Mouse (Mus musculus) thymus, adult 2 months (tissue): ENCODE data around the gene Mapk8ip1. TPM values are rescaled to one million over a fixed set of nuclear protein-coding genes. Genes with fewer than 3 reads are reported as not detected.

Experiments
- DNase-seq: peaks from one replicate; pipeline ENCODE4 v3.0.0; 2021
- H3K27ac ChIP-seq: fragments of 200-500 bp; 2 replicates; pipeline ENCODE4 v1.5.1; 2012; ENCODE audit warnings: low read length, control low read depth; ENCODE audit not compliant: control insufficient read depth, insufficient read depth
- H3K27me3 ChIP-seq: fragments of 200-500 bp; 2 replicates; pipeline ENCODE4 v1.6.1; 2012; ENCODE audit warnings: mild to moderate bottlenecking, low read length, moderate library complexity, mixed read lengths; ENCODE audit not compliant: control insufficient read depth, insufficient read depth
- H3K36me3 ChIP-seq: fragments of 200-500 bp; 2 replicates; pipeline ENCODE4 v1.6.1; 2012; ENCODE audit warnings: mild to moderate bottlenecking, low read length, moderate library complexity; ENCODE audit not compliant: control insufficient read depth, insufficient read depth
- H3K4me1 ChIP-seq: fragments of 200-500 bp; replicated peaks from 2 replicates; pipeline ENCODE4 v1.6.1; 2012; ENCODE audit warnings: low read length; ENCODE audit not compliant: control insufficient read depth, insufficient read depth
- H3K4me3 ChIP-seq: fragments of 200-500 bp; 2 replicates; pipeline ENCODE4 v1.5.1; 2012; ENCODE audit warnings: mild to moderate bottlenecking, low read length, control low read depth, moderate library complexity; ENCODE audit not compliant: control insufficient read depth, insufficient read depth
- CTCF ChIP-seq: fragments of 200-500 bp; IDR thresholded peaks from 2 replicates; pipeline ENCODE4 v1.5.1; 2012; ENCODE audit warnings: mild to moderate bottlenecking, control low read depth, low read length, moderate library complexity, borderline replicate concordance; ENCODE audit not compliant: control insufficient read depth, poor library complexity, insufficient read depth; ENCODE audit errors: extremely low read depth
- POLR2A ChIP-seq: fragments of 200-500 bp; IDR thresholded peaks from 2 replicates; pipeline ENCODE4 v1.6.1; 2012; ENCODE audit warnings: mild to moderate bottlenecking, low read length, control low read depth, moderate library complexity; ENCODE audit not compliant: control insufficient read depth, poor library complexity, insufficient read depth; ENCODE audit errors: extremely low read depth
- WGBS: fragments of 180-500 bp; shearing (Covaris S2); methylation state at CpG from one replicate; pipeline ENCODE4 v1.1.7; 2018; 5-methylcytosine and 5-hydroxymethylcytosine counted together
- polyA plus RNA-seq: library from polyadenylated mRNA; depleted of rRNA; stranded (reverse); fragments of >200 nt; gene quantifications from 2 replicates; pipeline ENCODE4 v1.2.3, GENCODE M21; 2012

The Mapk8ip1 gene
- polyA plus RNA-seq, 1 experiment, result 11.4 TPM

GRCm38 (mm10) chr2:92391703-92392317, 9.3 kb downstream of the Mapk8ip1 start:
- DNase-seq, result no peak
- TF ChIP-seq POLR2A, result no peak
- 64% methylated on average over 11 of the region's 11 CpGs for WGBS
- no peak overlapping the region for H3K27ac ChIP-seq
- H3K27me3 ChIP-seq, result peaks cover 7% of the 10 kb centered on the region; the same call in 1 of the 2 replicates
- H3K4me1 ChIP-seq, result peaks cover 12% of the 10 kb centered on the region
- no peaks in the 10 kb centered on the region for H3K36me3 ChIP-seq
- H3K4me3 ChIP-seq, result no peak overlapping the region

- TF ChIP-seq POLR2A, result no peak
- no peak for TF ChIP-seq CTCF
- Histone ChIP-seq H3K4me1 (peaks cover 12% of the 10 kb centered on the region), H3K36me3 (no peaks in the 10 kb centered on the region), H3K27ac (no peak overlapping the region), H3K4me3 (no peak overlapping the region), H3K27me3 (peaks cover 7% of the 10 kb centered on the region; the same call in 1 of the 2 replicates)
- no peak for DNase-seq
- 95% methylated on average over 8 of the region's 8 CpGs for WGBS
These were observed 9.9 kb downstream of the Mapk8ip1 start for GRCm38 (mm10) chr2:92391116-92391515.

- peaks cover 12% of the 10 kb centered on the region for H3K4me1 ChIP-seq
- H3K4me3 ChIP-seq, result no peak overlapping the region
- no peak overlapping the region for H3K27ac ChIP-seq
- peaks cover 7% of the 10 kb centered on the region; the same call in 1 of the 2 replicates for H3K27me3 ChIP-seq
- H3K36me3 ChIP-seq, result no peaks in the 10 kb centered on the region
- WGBS, result 78% methylated on average over 6 of the region's 6 CpGs
- TF ChIP-seq CTCF (no peak), POLR2A (no peak)
- DNase-seq, result no peak
These were observed 10.7 kb downstream of the Mapk8ip1 start for GRCm38 (mm10) chr2:92390206-92390930.

GRCm38 (mm10) chr2:92389645-92390044, 11.4 kb downstream of the Mapk8ip1 start:
- Histone ChIP-seq H3K36me3 (no peaks in the 10 kb centered on the region), H3K27ac (no peak overlapping the region), H3K27me3 (peaks cover 7% of the 10 kb centered on the region; the same call in 1 of the 2 replicates), H3K4me1 (peaks cover 12% of the 10 kb centered on the region), H3K4me3 (no peak overlapping the region)
- WGBS, result 52% methylated on average over 10 of the region's 10 CpGs
- TF ChIP-seq CTCF (no peak), POLR2A (no peak)
- DNase-seq, result no peak

- Histone ChIP-seq H3K27me3 (peaks cover 7% of the 10 kb centered on the region; the same call in 1 of the 2 replicates), H3K27ac (no peak overlapping the region), H3K36me3 (no peaks in the 10 kb centered on the region), H3K4me1 (peaks cover 18% of the 10 kb centered on the region), H3K4me3 (peak overlapping the region; percentile 40)
- peak; percentile 49 for DNase-seq
- TF ChIP-seq POLR2A, result no peak
- no peak for TF ChIP-seq CTCF
- WGBS, result 5% methylated on average over 61 of the region's 62 CpGs
These were observed 12.0 kb downstream of the Mapk8ip1 start for GRCm38 (mm10) chr2:92388891-92389641.

GRCm38 (mm10) chr2:92388081-92388517, 13.0 kb downstream of the Mapk8ip1 start:
- 94% methylated on average over 3 of the region's 3 CpGs for WGBS
- no peak for DNase-seq
- Histone ChIP-seq H3K27ac (no peak overlapping the region), H3K4me1 (peaks cover 27% of the 10 kb centered on the region), H3K27me3 (peaks cover 7% of the 10 kb centered on the region; the same call in 1 of the 2 replicates), H3K36me3 (no peaks in the 10 kb centered on the region), H3K4me3 (no peak overlapping the region)
- TF ChIP-seq CTCF (no peak), POLR2A (no peak)
